Mouse (Mus musculus) bone marrow, adult 2 months (tissue): ENCODE data around the gene Gm20481.
"Not testable (repeated sequence)": the region's sequence is repeated elsewhere in the genome, so short reads cannot be mapped to it uniquely, and the experiment has no call there.

ENCODE experiments used
- CTCF ChIP-seq: fragments of 200-500 bp; IDR thresholded peaks from 2 replicates; pipeline ENCODE4 v1.5.1; 2011; ENCODE audit warnings: low read length, control low read depth; ENCODE audit not compliant: control insufficient read depth, insufficient read depth
- POLR2A ChIP-seq: fragments of 200-500 bp; IDR thresholded peaks from 2 replicates; pipeline ENCODE4 v1.6.1; 2011; ENCODE audit warnings: low read depth, mild to moderate bottlenecking, control low read depth, low read length, borderline replicate concordance; ENCODE audit not compliant: control insufficient read depth

DNA sequence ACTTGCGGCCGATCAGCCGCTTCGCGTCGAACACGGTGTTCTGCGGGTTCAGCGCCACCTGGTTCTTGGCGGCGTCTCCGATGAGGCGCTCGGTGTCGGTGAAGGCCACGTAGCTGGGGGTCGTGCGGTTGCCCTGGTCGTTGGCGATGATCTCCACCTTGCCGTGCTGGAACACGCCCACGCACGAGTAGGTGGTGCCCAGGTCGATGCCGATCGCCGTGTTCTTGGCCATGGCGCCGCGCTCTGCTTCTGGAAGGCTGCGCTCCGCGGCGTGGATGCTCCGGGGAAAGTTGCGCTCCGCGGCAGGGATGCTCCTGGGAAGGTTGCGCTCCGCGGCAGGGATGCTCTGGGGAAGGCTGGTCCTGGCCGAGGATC is 2.0 kb downstream of the Gm20481 start:
- not testable (repeated sequence) for TF ChIP-seq CTCF, POLR2A
